Mouse (Mus musculus): ENCODE results near the gene Lztr1. TPM values are rescaled to one million over a fixed set of nuclear protein-coding genes. Genes with fewer than 3 reads are reported as not detected.

Gene Lztr1
- 113 and 121 TPM in 2 replicates for polyA plus RNA-seq (2016; fragmentation: Nextera tagmentation; extraction: Ambion mirVana)

GRCm38 (mm10) chr16:17508546-17509239, at the start of gene Lztr1:
Gene Lztr1, plus strand, starts transcription at chr16:17508688.
- under 1% methylated on average over 50 of the region's 50 CpGs for WGBS
- Histone ChIP-seq H3K4me2 (replicated peaks) (peak within 1 kb of the TSS; percentile 82), H3K27ac (peak within 1 kb of the TSS; percentile 90), H3K36me3 (peaks cover 20% of the 10 kb centered on the region), H3K27me3 (no peaks in the 10 kb centered on the region), H3K9me3 (replicated peaks) (no peaks in the 10 kb centered on the region), H3K4me1 (peaks cover 13% of the 10 kb centered on the region), H3K9ac (peak within 1 kb of the TSS; percentile 77), H3K4me3 (peak within 1 kb of the TSS; percentile 69)
- ATAC-seq (ENCODE audit: low FRiP score): peak; percentile 98

GRCm38 (mm10) chr16:17460254-17460653, 48.2 kb upstream of the Lztr1 start:
- Histone ChIP-seq H3K27me3 (no peaks in the 10 kb centered on the region), H3K4me1 (peaks cover 1% of the 10 kb centered on the region), H3K27ac (no peak overlapping the region), H3K4me3 (no peak overlapping the region), H3K4me2 (replicated peaks) (no peak overlapping the region), H3K36me3 (peaks cover 33% of the 10 kb centered on the region), H3K9ac (no peak overlapping the region), H3K9me3 (replicated peaks) (no peaks in the 10 kb centered on the region)
- no peak for ATAC-seq (ENCODE audit: low FRiP score)
- WGBS: 91% methylated on average over 4 of the region's 4 CpGs

GRCm38 (mm10) chr16:17461596-17461995, 46.9 kb upstream of the Lztr1 start:
- peaks cover 23% of the 10 kb centered on the region for H3K36me3 ChIP-seq
- no peak overlapping the region for H3K9ac ChIP-seq
- no peak overlapping the region for H3K27ac ChIP-seq
- no peaks in the 10 kb centered on the region for H3K9me3 ChIP-seq (replicated peaks)
- WGBS: 94% methylated on average over 1 of the region's 1 CpGs
- no peak overlapping the region for H3K4me2 ChIP-seq (replicated peaks)
- H3K4me3 ChIP-seq: no peak overlapping the region
- ATAC-seq (ENCODE audit: low FRiP score): no peak
- no peaks in the 10 kb centered on the region for H3K27me3 ChIP-seq
- no peaks in the 10 kb centered on the region for H3K4me1 ChIP-seq

- Histone ChIP-seq H3K27me3 (no peaks in the 10 kb centered on the region), H3K9ac (no peak overlapping the region), H3K36me3 (peaks cover 11% of the 10 kb centered on the region), H3K4me2 (replicated peaks) (no peak overlapping the region), H3K4me3 (no peak overlapping the region), H3K9me3 (replicated peaks) (no peaks in the 10 kb centered on the region), H3K27ac (no peak overlapping the region), H3K4me1 (no peaks in the 10 kb centered on the region)
- no peak for ATAC-seq (ENCODE audit: low FRiP score)
- 96% methylated on average over 2 of the region's 2 CpGs for WGBS
Observed at GRCm38 (mm10) chr16:17463184-17463583, 45.3 kb upstream of the Lztr1 start.

- ATAC-seq (ENCODE audit: low FRiP score): no peak
- no peak overlapping the region for H3K9ac ChIP-seq
- peaks cover 20% of the 10 kb centered on the region for H3K36me3 ChIP-seq
- no peaks in the 10 kb centered on the region for H3K9me3 ChIP-seq (replicated peaks)
- WGBS: 91% methylated on average over 4 of the region's 4 CpGs
- no peaks in the 10 kb centered on the region for H3K4me1 ChIP-seq
- no peak overlapping the region for H3K27ac ChIP-seq
- no peaks in the 10 kb centered on the region for H3K27me3 ChIP-seq
- no peak overlapping the region for H3K4me2 ChIP-seq (replicated peaks)
- H3K4me3 ChIP-seq: no peak overlapping the region
Observed at GRCm38 (mm10) chr16:17466875-17467663, 41.4 kb upstream of the Lztr1 start.

- no peak for ATAC-seq (ENCODE audit: low FRiP score)
- Histone ChIP-seq H3K4me2 (replicated peaks) (no peak overlapping the region), H3K9me3 (replicated peaks) (no peaks in the 10 kb centered on the region), H3K27ac (no peak overlapping the region), H3K4me3 (no peak overlapping the region), H3K4me1 (no peaks in the 10 kb centered on the region), H3K9ac (no peak overlapping the region), H3K36me3 (peaks cover 29% of the 10 kb centered on the region), H3K27me3 (no peaks in the 10 kb centered on the region)
- WGBS: 90% methylated on average over 6 of the region's 6 CpGs
Observed at GRCm38 (mm10) chr16:17472498-17472897, 36.0 kb upstream of the Lztr1 start.

- H3K27me3 ChIP-seq: no peaks in the 10 kb centered on the region
- no peak for ATAC-seq (ENCODE audit: low FRiP score)
- no peak overlapping the region for H3K4me3 ChIP-seq
- no peaks in the 10 kb centered on the region for H3K4me1 ChIP-seq
- no peak overlapping the region for H3K9ac ChIP-seq
- no peak overlapping the region for H3K4me2 ChIP-seq (replicated peaks)
- no peaks in the 10 kb centered on the region for H3K9me3 ChIP-seq (replicated peaks)
- H3K36me3 ChIP-seq: peaks cover 28% of the 10 kb centered on the region
- H3K27ac ChIP-seq: no peak overlapping the region
Observed at GRCm38 (mm10) chr16:17474091-17474490, 34.4 kb upstream of the Lztr1 start.

- H3K4me2 ChIP-seq (replicated peaks): no peak overlapping the region
Observed at GRCm38 (mm10) chr16:17474761-17475160, 33.7 kb upstream of the Lztr1 start.

GRCm38 (mm10) chr16:17475326-17475725, 33.2 kb upstream of the Lztr1 start:
- H3K4me2 ChIP-seq (replicated peaks): no peak overlapping the region
- 93% methylated on average over 4 of the region's 4 CpGs for WGBS
- peaks cover 28% of the 10 kb centered on the region for H3K36me3 ChIP-seq
- H3K27me3 ChIP-seq: no peaks in the 10 kb centered on the region
- no peaks in the 10 kb centered on the region for H3K4me1 ChIP-seq
- ATAC-seq (ENCODE audit: low FRiP score): no peak
- H3K9ac ChIP-seq: no peak overlapping the region
- H3K27ac ChIP-seq: no peak overlapping the region
- H3K4me3 ChIP-seq: no peak overlapping the region
- H3K9me3 ChIP-seq (replicated peaks): no peaks in the 10 kb centered on the region

More at GRCm38 (mm10) chr16:17474761-17475160, 33.7 kb upstream of the Lztr1 start:
- no peak overlapping the region for H3K4me3 ChIP-seq
- no peak overlapping the region for H3K27ac ChIP-seq
- no peak for ATAC-seq (ENCODE audit: low FRiP score)
- H3K9ac ChIP-seq: no peak overlapping the region
- H3K36me3 ChIP-seq: peaks cover 28% of the 10 kb centered on the region
- 93% methylated on average over 2 of the region's 2 CpGs for WGBS
- no peaks in the 10 kb centered on the region for H3K27me3 ChIP-seq
- H3K4me1 ChIP-seq: no peaks in the 10 kb centered on the region
- no peaks in the 10 kb centered on the region for H3K9me3 ChIP-seq (replicated peaks)

- H3K27ac ChIP-seq: no peak overlapping the region
- no peaks in the 10 kb centered on the region for H3K9me3 ChIP-seq (replicated peaks)
- no peak overlapping the region for H3K4me2 ChIP-seq (replicated peaks)
- no peaks in the 10 kb centered on the region for H3K4me1 ChIP-seq
- H3K9ac ChIP-seq: no peak overlapping the region
- no peak overlapping the region for H3K4me3 ChIP-seq
- no peak for ATAC-seq (ENCODE audit: low FRiP score)
- WGBS: 85% methylated on average over 4 of the region's 4 CpGs
- peaks cover 24% of the 10 kb centered on the region for H3K36me3 ChIP-seq
- no peaks in the 10 kb centered on the region for H3K27me3 ChIP-seq
Observed at GRCm38 (mm10) chr16:17478331-17478943, 30.1 kb upstream of the Lztr1 start.

GRCm38 (mm10) chr16:17481465-17481864, 27.0 kb upstream of the Lztr1 start:
- Histone ChIP-seq H3K4me3 (no peak overlapping the region), H3K27ac (no peak overlapping the region), H3K27me3 (no peaks in the 10 kb centered on the region), H3K4me1 (no peaks in the 10 kb centered on the region), H3K9ac (no peak overlapping the region), H3K36me3 (peaks cover 44% of the 10 kb centered on the region), H3K9me3 (replicated peaks) (no peaks in the 10 kb centered on the region), H3K4me2 (replicated peaks) (no peak overlapping the region)
- 94% methylated on average over 2 of the region's 2 CpGs for WGBS
- ATAC-seq (ENCODE audit: low FRiP score): no peak

- Histone ChIP-seq H3K9ac (no peak overlapping the region), H3K4me1 (peaks cover 10% of the 10 kb centered on the region), H3K36me3 (peaks cover 41% of the 10 kb centered on the region), H3K4me3 (no peak overlapping the region), H3K4me2 (replicated peaks) (no peak overlapping the region), H3K27ac (no peak overlapping the region), H3K9me3 (replicated peaks) (no peaks in the 10 kb centered on the region), H3K27me3 (peaks cover 21% of the 10 kb centered on the region)
- 70% methylated on average over 3 of the region's 3 CpGs for WGBS
- no peak for ATAC-seq (ENCODE audit: low FRiP score)
Observed at GRCm38 (mm10) chr16:17486505-17486904, 22.0 kb upstream of the Lztr1 start.

Data from hindbrain, embryonic 12.5 days (tissue).